Mouse (Mus musculus): ENCODE results near the gene Dbh. TPM values are rescaled to one million over a fixed set of nuclear protein-coding genes. Genes with fewer than 3 reads are reported as not detected.

Gene Dbh
- polyA plus RNA-seq, 1 experiment from 2014 or later: not detected

GRCm38 (mm10) chr2:27128990-27129389 lies 36.0 kb upstream of the Dbh start:
- WGBS: 83% methylated on average over 3 of the region's 3 CpGs
- ATAC-seq: no peak

GRCm38 (mm10) chr2:27135935-27136334 lies 29.1 kb upstream of the Dbh start:
- WGBS: 85% methylated on average over 5 of the region's 5 CpGs
- H3K4me2 ChIP-seq (ENCODE audit: low read length): no peak overlapping the region
- ATAC-seq: no peak
- H3K9me3 ChIP-seq (ENCODE audit: control insufficient read depth, low read length): no peaks in the 10 kb centered on the region
- no peaks in the 10 kb centered on the region for H3K4me1 ChIP-seq (replicated peaks; ENCODE audit: control insufficient read depth, insufficient read depth, low read length)
- no peak overlapping the region for H3K4me3 ChIP-seq (replicated peaks; ENCODE audit: low read length)
- H3K9ac ChIP-seq (replicated peaks; ENCODE audit: low read depth, low read length): no peak overlapping the region
- no peaks in the 10 kb centered on the region for H3K36me3 ChIP-seq (ENCODE audit: control insufficient read depth, insufficient read depth)
- peaks cover 5% of the 10 kb centered on the region for H3K27me3 ChIP-seq (replicated peaks; ENCODE audit: control insufficient read depth, insufficient read depth, low read length)
- no peak overlapping the region for H3K27ac ChIP-seq (ENCODE audit: low read length)

More at GRCm38 (mm10) chr2:27128990-27129389, 36.0 kb upstream of the Dbh start:
- H3K4me1 ChIP-seq (replicated peaks; ENCODE audit: control insufficient read depth, insufficient read depth, low read length): no peaks in the 10 kb centered on the region
- no peak overlapping the region for H3K4me2 ChIP-seq (ENCODE audit: low read length)
- no peak overlapping the region for H3K27ac ChIP-seq (ENCODE audit: low read length)
- no peaks in the 10 kb centered on the region for H3K36me3 ChIP-seq (ENCODE audit: control insufficient read depth, insufficient read depth)
- H3K27me3 ChIP-seq (replicated peaks; ENCODE audit: control insufficient read depth, insufficient read depth, low read length): no peaks in the 10 kb centered on the region
- no peak overlapping the region for H3K4me3 ChIP-seq (replicated peaks; ENCODE audit: low read length)
- no peak overlapping the region for H3K9ac ChIP-seq (replicated peaks; ENCODE audit: low read depth, low read length)
- no peaks in the 10 kb centered on the region for H3K9me3 ChIP-seq (ENCODE audit: control insufficient read depth, low read length)

GRCm38 (mm10) chr2:27136336-27136735 lies 28.7 kb upstream of the Dbh start:
- no peaks in the 10 kb centered on the region for H3K9me3 ChIP-seq (ENCODE audit: control insufficient read depth, low read length)
- no peak overlapping the region for H3K9ac ChIP-seq (replicated peaks; ENCODE audit: low read depth, low read length)
- H3K4me2 ChIP-seq (ENCODE audit: low read length): no peak overlapping the region
- H3K4me3 ChIP-seq (replicated peaks; ENCODE audit: low read length): no peak overlapping the region
- ATAC-seq: no peak
- H3K27ac ChIP-seq (ENCODE audit: low read length): no peak overlapping the region
- H3K4me1 ChIP-seq (replicated peaks; ENCODE audit: control insufficient read depth, insufficient read depth, low read length): no peaks in the 10 kb centered on the region
- no peaks in the 10 kb centered on the region for H3K36me3 ChIP-seq (ENCODE audit: control insufficient read depth, insufficient read depth)
- 67% methylated on average over 3 of the region's 3 CpGs for WGBS
- peaks cover 9% of the 10 kb centered on the region for H3K27me3 ChIP-seq (replicated peaks; ENCODE audit: control insufficient read depth, insufficient read depth, low read length)

- H3K36me3 ChIP-seq (ENCODE audit: control insufficient read depth, insufficient read depth): no peaks in the 10 kb centered on the region
- ATAC-seq: no peak
- 70% methylated on average over 1 of the region's 1 CpGs for WGBS
- peaks cover 14% of the 10 kb centered on the region for H3K27me3 ChIP-seq (replicated peaks; ENCODE audit: control insufficient read depth, insufficient read depth, low read length)
- peaks cover 1% of the 10 kb centered on the region; the same call in 1 of the 2 replicates for H3K4me1 ChIP-seq (replicated peaks; ENCODE audit: control insufficient read depth, insufficient read depth, low read length)
- no peak overlapping the region for H3K27ac ChIP-seq (ENCODE audit: low read length)
- no peaks in the 10 kb centered on the region for H3K9me3 ChIP-seq (ENCODE audit: control insufficient read depth, low read length)
- no peak overlapping the region for H3K4me2 ChIP-seq (ENCODE audit: low read length)
- H3K9ac ChIP-seq (replicated peaks; ENCODE audit: low read depth, low read length): no peak overlapping the region
- H3K4me3 ChIP-seq (replicated peaks; ENCODE audit: low read length): no peak overlapping the region
These were observed 28.2 kb upstream of the Dbh start for GRCm38 (mm10) chr2:27136789-27137188.

- WGBS: 78% methylated on average over 4 of the region's 4 CpGs
- no peak overlapping the region for H3K27ac ChIP-seq (ENCODE audit: low read length)
- H3K4me2 ChIP-seq (ENCODE audit: low read length): no peak overlapping the region
- H3K9ac ChIP-seq (replicated peaks; ENCODE audit: low read depth, low read length): no peak overlapping the region
- H3K27me3 ChIP-seq (replicated peaks; ENCODE audit: control insufficient read depth, insufficient read depth, low read length): peaks cover 19% of the 10 kb centered on the region
- H3K4me1 ChIP-seq (replicated peaks; ENCODE audit: control insufficient read depth, insufficient read depth, low read length): peaks cover 5% of the 10 kb centered on the region; the same call in 1 of the 2 replicates
- ATAC-seq: no peak
- no peak overlapping the region for H3K4me3 ChIP-seq (replicated peaks; ENCODE audit: low read length)
- H3K36me3 ChIP-seq (ENCODE audit: control insufficient read depth, insufficient read depth): no peaks in the 10 kb centered on the region
- H3K9me3 ChIP-seq (ENCODE audit: control insufficient read depth, low read length): no peaks in the 10 kb centered on the region
These were observed 26.7 kb upstream of the Dbh start for GRCm38 (mm10) chr2:27138356-27138755.

GRCm38 (mm10) chr2:27141950-27142693 lies 22.9 kb upstream of the Dbh start, which contains the start of gene Fam163b:
Gene Fam163b (minus strand): TSS chr2:27142491.
- Histone ChIP-seq H3K36me3 (ENCODE audit: control insufficient read depth, insufficient read depth) (no peaks in the 10 kb centered on the region), H3K27me3 (replicated peaks; ENCODE audit: control insufficient read depth, insufficient read depth, low read length) (peaks cover 19% of the 10 kb centered on the region), H3K4me1 (replicated peaks; ENCODE audit: control insufficient read depth, insufficient read depth, low read length) (peaks cover 5% of the 10 kb centered on the region; the same call in 1 of the 2 replicates), H3K27ac (ENCODE audit: low read length) (no peak within 1 kb of the TSS), H3K9me3 (ENCODE audit: control insufficient read depth, low read length) (no peaks in the 10 kb centered on the region), H3K9ac (replicated peaks; ENCODE audit: low read depth, low read length) (peak within 1 kb of the TSS; percentile 67), H3K4me2 (ENCODE audit: low read length) (peak within 1 kb of the TSS; percentile 68), H3K4me3 (replicated peaks; ENCODE audit: low read length) (peak within 1 kb of the TSS; percentile 48)
- 2% methylated on average over 60 of the region's 62 CpGs for WGBS
- peak; percentile 65 for ATAC-seq

- Histone ChIP-seq H3K27me3 (replicated peaks; ENCODE audit: control insufficient read depth, insufficient read depth, low read length) (peaks cover 15% of the 10 kb centered on the region), H3K4me3 (replicated peaks; ENCODE audit: low read length) (no peak overlapping the region), H3K4me1 (replicated peaks; ENCODE audit: control insufficient read depth, insufficient read depth, low read length) (peaks cover 5% of the 10 kb centered on the region; the same call in 1 of the 2 replicates), H3K36me3 (ENCODE audit: control insufficient read depth, insufficient read depth) (no peaks in the 10 kb centered on the region), H3K4me2 (ENCODE audit: low read length) (no peak overlapping the region), H3K9me3 (ENCODE audit: control insufficient read depth, low read length) (no peaks in the 10 kb centered on the region), H3K9ac (replicated peaks; ENCODE audit: low read depth, low read length) (no peak overlapping the region), H3K27ac (ENCODE audit: low read length) (no peak overlapping the region)
- no peak for ATAC-seq
- 47% methylated on average over 2 of the region's 2 CpGs for WGBS
These were observed 20.1 kb upstream of the Dbh start for GRCm38 (mm10) chr2:27144957-27145356.

GRCm38 (mm10) chr2:27146840-27147239 lies 18.2 kb upstream of the Dbh start:
- Histone ChIP-seq H3K4me2 (ENCODE audit: low read length) (no peak overlapping the region), H3K27ac (ENCODE audit: low read length) (no peak overlapping the region), H3K4me3 (replicated peaks; ENCODE audit: low read length) (no peak overlapping the region), H3K36me3 (ENCODE audit: control insufficient read depth, insufficient read depth) (no peaks in the 10 kb centered on the region), H3K9me3 (ENCODE audit: control insufficient read depth, low read length) (no peaks in the 10 kb centered on the region), H3K4me1 (replicated peaks; ENCODE audit: control insufficient read depth, insufficient read depth, low read length) (peaks cover 3% of the 10 kb centered on the region; the same call in 1 of the 2 replicates), H3K9ac (replicated peaks; ENCODE audit: low read depth, low read length) (no peak overlapping the region), H3K27me3 (replicated peaks; ENCODE audit: control insufficient read depth, insufficient read depth, low read length) (peaks cover 5% of the 10 kb centered on the region)
- no peak for ATAC-seq
- 79% methylated on average over 6 of the region's 6 CpGs for WGBS

GRCm38 (mm10) chr2:27149457-27149856 lies 15.6 kb upstream of the Dbh start:
- Histone ChIP-seq H3K4me2 (ENCODE audit: low read length) (no peak overlapping the region), H3K4me1 (replicated peaks; ENCODE audit: control insufficient read depth, insufficient read depth, low read length) (no peaks in the 10 kb centered on the region; the same call in 1 of the 2 replicates), H3K9ac (replicated peaks; ENCODE audit: low read depth, low read length) (no peak overlapping the region), H3K27ac (ENCODE audit: low read length) (no peak overlapping the region), H3K36me3 (ENCODE audit: control insufficient read depth, insufficient read depth) (no peaks in the 10 kb centered on the region), H3K9me3 (ENCODE audit: control insufficient read depth, low read length) (no peaks in the 10 kb centered on the region), H3K4me3 (replicated peaks; ENCODE audit: low read length) (no peak overlapping the region), H3K27me3 (replicated peaks; ENCODE audit: control insufficient read depth, insufficient read depth, low read length) (no peaks in the 10 kb centered on the region)
- 0% methylated on average over 2 of the region's 2 CpGs for WGBS
- ATAC-seq: no peak
